Mouse (Mus musculus) monocyte, adult 5-6 weeks (primary cell): Measurements from ENCODE around the gene Unc13d. TPM values are rescaled to one million over a fixed set of nuclear protein-coding genes. Genes with fewer than 3 reads are reported as not detected.

Source experiments
- total RNA-seq: library from RNA; stranded (forward); fragments of 200-1000, 200-491, 200-594 nt; gene quantifications from 3 replicates; pipeline ENCODE4 v1.2.3, GENCODE M21; 2017

Unc13d gene
- total RNA-seq, 1 experiment from 2014 or later = 29.1 TPM

Other genes with a start within 250 kb of the Unc13d start
- gene Myo15b, start 219.6 kb downstream of the Unc13d start, total RNA-seq = not detected in 3 replicates
- 0.87 to 5.0 TPM (median 0.96 TPM) in 3 replicates for gene Smim5, start 178.0 kb downstream of the Unc13d start, total RNA-seq
- 0.49 TPM in 1 of 3 replicates, not detected in the others for gene Smim6, start 165.9 kb downstream of the Unc13d start, total RNA-seq
- 109 to 210 TPM (median 121 TPM) in 3 replicates for gene Sap30bp, start 144.7 kb downstream of the Unc13d start, total RNA-seq
- gene Recql5, start 144.5 kb downstream of the Unc13d start, total RNA-seq = 16.2 to 25.6 TPM (median 23.2 TPM) in 3 replicates
- not detected in 3 replicates for gene Itgb4, start 103.3 kb downstream of the Unc13d start, total RNA-seq
- gene Galk1, start 65.2 kb downstream of the Unc13d start, total RNA-seq = 3.6 to 6.4 TPM (median 5.8 TPM) in 3 replicates
- gene H3f3b, start 50.0 kb downstream of the Unc13d start, total RNA-seq = 1,370 to 2,118 TPM (median 2,068 TPM) in 3 replicates
- 8.3 to 18.3 TPM (median 11.6 TPM) in 3 replicates for gene Unk, start 47.6 kb downstream of the Unc13d start, total RNA-seq
- gene Wbp2, start 9.0 kb upstream of the Unc13d start, total RNA-seq = 59.0 to 73.8 TPM (median 62.7 TPM) in 3 replicates
- gene Trim47, start 49.2 kb upstream of the Unc13d start, total RNA-seq = not detected in 3 replicates
- 13.9 to 23.1 TPM (median 20.1 TPM) in 3 replicates for gene Trim65, start 53.2 kb upstream of the Unc13d start, total RNA-seq
- 10.7 to 28.4 TPM (median 15.3 TPM) in 3 replicates for gene Mrpl38, start 60.9 kb upstream of the Unc13d start, total RNA-seq
- gene Fbf1, start 90.2 kb upstream of the Unc13d start, total RNA-seq = 12.9 to 31.1 TPM (median 16.4 TPM) in 3 replicates
- 27.4 to 31.3 TPM (median 30.8 TPM) in 3 replicates for gene Ten1, start 120.9 kb upstream of the Unc13d start, total RNA-seq
- 26.1 to 35.6 TPM (median 28.5 TPM) in 3 replicates for gene Acox1, start 121.1 kb upstream of the Unc13d start, total RNA-seq
- 0.21 TPM in 1 of 3 replicates, not detected in the others for gene Evpl, start 160.1 kb upstream of the Unc13d start, total RNA-seq
- gene Srp68, start 196.3 kb upstream of the Unc13d start, total RNA-seq = 18.0 to 34.3 TPM (median 25.7 TPM) in 3 replicates
- gene Galr2, start 203.0 kb upstream of the Unc13d start, total RNA-seq = not detected in 3 replicates
- 39.7 to 67.5 TPM (median 48.1 TPM) in 3 replicates for gene Exoc7, start 229.3 kb upstream of the Unc13d start, total RNA-seq